Mouse (Mus musculus): ENCODE measurements at regions not wholly inside any gene's neighbourhood (a gene's known extent, or its start where the extent isn't known, plus 50 kb on each side); places are given as distances from the start of the nearest gene placed in this dataset.

GRCm38 (mm10) chr3:128298110-128298509, 402.0 kb upstream of the Fam241a start:
- Histone ChIP-seq H3K4me3 (ENCODE audit: low read depth, low read length) (no peak overlapping the region), H3K4me2 (replicated peaks; ENCODE audit: low read depth, low read length) (no peak overlapping the region), H3K27ac (ENCODE audit: low read depth, low read length) (no peak overlapping the region), H3K9ac (ENCODE audit: low read depth, low read length) (no peak overlapping the region), H3K27me3 (ENCODE audit: control insufficient read depth, insufficient read depth, low read length) (no peaks in the 10 kb centered on the region), H3K4me1 (replicated peaks; ENCODE audit: control insufficient read depth, insufficient read depth, low read length) (no peaks in the 10 kb centered on the region), H3K36me3 (ENCODE audit: control insufficient read depth, insufficient read depth, low read length) (no peaks in the 10 kb centered on the region), H3K9me3 (ENCODE audit: control insufficient read depth, low read length) (no peaks in the 10 kb centered on the region)
- WGBS: 85% methylated on average over 9 of the region's 9 CpGs
- no peak for ATAC-seq (ENCODE audit: low FRiP score)
- DNase-seq (ENCODE audit: low spot score): no peak

DNA sequence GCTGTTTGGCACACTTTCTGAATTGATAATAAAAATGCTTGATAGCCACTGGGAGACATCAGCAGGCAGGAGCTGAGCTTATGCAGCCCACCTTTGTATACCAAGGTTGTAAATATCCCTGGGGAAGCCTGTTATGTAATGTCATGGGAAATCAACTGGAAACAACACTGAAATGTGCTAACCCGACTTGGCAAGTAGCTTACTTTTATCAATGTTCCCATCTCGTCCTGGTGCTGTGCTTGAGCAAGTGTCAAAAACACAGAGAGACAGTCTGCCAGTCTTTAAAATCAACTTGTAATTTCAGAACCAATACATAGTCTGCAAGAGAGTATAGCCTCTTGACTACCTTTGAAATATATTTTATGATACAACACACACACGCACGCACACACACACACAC, 391.7 kb upstream of the Fam241a start:
- no peak for ATAC-seq (ENCODE audit: low FRiP score)
- Histone ChIP-seq H3K4me3 (ENCODE audit: low read depth, low read length) (no peak overlapping the region), H3K9ac (ENCODE audit: low read depth, low read length) (no peak overlapping the region), H3K27ac (ENCODE audit: low read depth, low read length) (no peak overlapping the region), H3K36me3 (ENCODE audit: control insufficient read depth, insufficient read depth, low read length) (no peaks in the 10 kb centered on the region), H3K4me1 (replicated peaks; ENCODE audit: control insufficient read depth, insufficient read depth, low read length) (no peaks in the 10 kb centered on the region), H3K4me2 (replicated peaks; ENCODE audit: low read depth, low read length) (no peak overlapping the region), H3K27me3 (ENCODE audit: control insufficient read depth, insufficient read depth, low read length) (no peaks in the 10 kb centered on the region), H3K9me3 (ENCODE audit: control insufficient read depth, low read length) (no peaks in the 10 kb centered on the region)
- 82% methylated on average over 4 of the region's 4 CpGs for WGBS
- no peak for DNase-seq (ENCODE audit: low spot score)

GRCm38 (mm10) chr3:128285214-128285613, 389.1 kb upstream of the Fam241a start:
- Histone ChIP-seq H3K9me3 (ENCODE audit: control insufficient read depth, low read length) (no peaks in the 10 kb centered on the region), H3K9ac (ENCODE audit: low read depth, low read length) (no peak overlapping the region), H3K4me3 (ENCODE audit: low read depth, low read length) (no peak overlapping the region), H3K36me3 (ENCODE audit: control insufficient read depth, insufficient read depth, low read length) (no peaks in the 10 kb centered on the region), H3K27ac (ENCODE audit: low read depth, low read length) (no peak overlapping the region), H3K27me3 (ENCODE audit: control insufficient read depth, insufficient read depth, low read length) (no peaks in the 10 kb centered on the region), H3K4me2 (replicated peaks; ENCODE audit: low read depth, low read length) (no peak overlapping the region), H3K4me1 (replicated peaks; ENCODE audit: control insufficient read depth, insufficient read depth, low read length) (no peaks in the 10 kb centered on the region)
- no peak for ATAC-seq (ENCODE audit: low FRiP score)
- DNase-seq (ENCODE audit: low spot score): no peak
- WGBS: 81% methylated on average over 6 of the region's 6 CpGs

GRCm38 (mm10) chr3:128280626-128281025, 384.5 kb upstream of the Fam241a start:
- Histone ChIP-seq H3K4me2 (replicated peaks; ENCODE audit: low read depth, low read length) (no peak overlapping the region), H3K9me3 (ENCODE audit: control insufficient read depth, low read length) (no peaks in the 10 kb centered on the region), H3K9ac (ENCODE audit: low read depth, low read length) (no peak overlapping the region), H3K4me1 (replicated peaks; ENCODE audit: control insufficient read depth, insufficient read depth, low read length) (no peaks in the 10 kb centered on the region), H3K4me3 (ENCODE audit: low read depth, low read length) (no peak overlapping the region), H3K27me3 (ENCODE audit: control insufficient read depth, insufficient read depth, low read length) (no peaks in the 10 kb centered on the region), H3K27ac (ENCODE audit: low read depth, low read length) (no peak overlapping the region), H3K36me3 (ENCODE audit: control insufficient read depth, insufficient read depth, low read length) (no peaks in the 10 kb centered on the region)
- DNase-seq (ENCODE audit: low spot score): no peak
- 92% methylated on average over 4 of the region's 4 CpGs for WGBS
- ATAC-seq (ENCODE audit: low FRiP score): no peak

DNA sequence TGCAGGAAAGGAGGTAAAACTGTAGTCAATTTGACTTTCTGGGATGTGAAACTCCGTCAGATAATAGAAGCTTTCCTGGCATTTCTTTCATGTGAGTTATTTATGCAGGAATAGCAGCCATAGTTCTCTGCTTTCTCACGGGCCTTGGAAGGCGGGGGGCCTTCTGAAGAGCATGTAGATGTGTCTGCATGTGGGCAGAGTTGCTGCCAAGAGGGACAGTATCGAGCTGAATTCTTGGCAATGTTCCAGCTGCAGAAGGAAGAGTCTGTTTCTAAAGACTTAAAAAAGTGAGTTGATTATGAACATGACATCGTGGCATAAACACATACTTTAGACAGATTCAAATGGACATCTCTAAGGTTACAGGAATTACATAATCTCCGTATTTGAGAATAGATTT, 374.5 kb upstream of the Fam241a start:
- no peak for DNase-seq (ENCODE audit: low spot score)
- Histone ChIP-seq H3K27ac (ENCODE audit: low read depth, low read length) (no peak overlapping the region), H3K9me3 (ENCODE audit: control insufficient read depth, low read length) (no peaks in the 10 kb centered on the region)

DNA sequence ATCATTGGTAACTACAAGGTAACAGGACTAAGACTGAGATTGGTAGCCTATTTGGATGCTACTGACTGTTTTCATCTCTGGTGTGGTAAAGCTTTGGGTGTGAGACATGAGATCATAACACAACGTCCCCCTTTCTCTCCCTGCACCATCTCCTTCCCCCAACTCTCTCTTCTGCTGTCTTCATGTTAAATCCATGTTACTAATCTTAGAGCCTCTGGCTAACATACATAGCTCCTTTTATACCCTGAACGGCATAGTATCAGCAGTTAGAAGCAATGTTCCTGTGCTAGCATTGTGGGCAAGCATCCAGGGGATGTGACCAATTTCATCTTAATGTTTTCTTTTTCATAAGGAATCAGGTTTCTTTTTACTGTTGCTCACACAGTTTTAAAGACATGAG, 365.1 kb upstream of the Fam241a start:
- no peaks in the 10 kb centered on the region for H3K27me3 ChIP-seq (ENCODE audit: control insufficient read depth, insufficient read depth, low read length)
- no peak overlapping the region for H3K4me2 ChIP-seq (replicated peaks; ENCODE audit: low read depth, low read length)
- H3K27ac ChIP-seq (ENCODE audit: low read depth, low read length): no peak overlapping the region
- H3K4me3 ChIP-seq (ENCODE audit: low read depth, low read length): no peak overlapping the region
- WGBS: 90% methylated on average over 2 of the region's 2 CpGs
- H3K4me1 ChIP-seq (replicated peaks; ENCODE audit: control insufficient read depth, insufficient read depth, low read length): no peaks in the 10 kb centered on the region
- H3K36me3 ChIP-seq (ENCODE audit: control insufficient read depth, insufficient read depth, low read length): no peaks in the 10 kb centered on the region
- no peaks in the 10 kb centered on the region for H3K9me3 ChIP-seq (ENCODE audit: control insufficient read depth, low read length)
- H3K9ac ChIP-seq (ENCODE audit: low read depth, low read length): no peak overlapping the region
- ATAC-seq (ENCODE audit: low FRiP score): no peak
- DNase-seq (ENCODE audit: low spot score): no peak

More for the DNA sequence above, 374.5 kb upstream of the Fam241a start:
- ATAC-seq (ENCODE audit: low FRiP score): no peak
- Histone ChIP-seq H3K27me3 (ENCODE audit: control insufficient read depth, insufficient read depth, low read length) (no peaks in the 10 kb centered on the region), H3K4me2 (replicated peaks; ENCODE audit: low read depth, low read length) (no peak overlapping the region), H3K4me1 (replicated peaks; ENCODE audit: control insufficient read depth, insufficient read depth, low read length) (no peaks in the 10 kb centered on the region; the same call in 1 of the 2 replicates), H3K9ac (ENCODE audit: low read depth, low read length) (no peak overlapping the region), H3K36me3 (ENCODE audit: control insufficient read depth, insufficient read depth, low read length) (no peaks in the 10 kb centered on the region), H3K4me3 (ENCODE audit: low read depth, low read length) (no peak overlapping the region)
- WGBS: 75% methylated on average over 6 of the region's 6 CpGs

GRCm38 (mm10) chr3:128247816-128248215, 351.7 kb upstream of the Fam241a start:
- ATAC-seq (ENCODE audit: low FRiP score): no peak
- Histone ChIP-seq H3K4me2 (replicated peaks; ENCODE audit: low read depth, low read length) (no peak overlapping the region), H3K4me3 (ENCODE audit: low read depth, low read length) (no peak overlapping the region), H3K9me3 (ENCODE audit: control insufficient read depth, low read length) (no peaks in the 10 kb centered on the region), H3K27me3 (ENCODE audit: control insufficient read depth, insufficient read depth, low read length) (no peaks in the 10 kb centered on the region), H3K27ac (ENCODE audit: low read depth, low read length) (no peak overlapping the region), H3K36me3 (ENCODE audit: control insufficient read depth, insufficient read depth, low read length) (no peaks in the 10 kb centered on the region), H3K9ac (ENCODE audit: low read depth, low read length) (no peak overlapping the region), H3K4me1 (replicated peaks; ENCODE audit: control insufficient read depth, insufficient read depth, low read length) (no peaks in the 10 kb centered on the region)
- DNase-seq (ENCODE audit: low spot score): peak; percentile 6
- 64% methylated on average over 2 of the region's 2 CpGs for WGBS

GRCm38 (mm10) chr3:128239813-128240421, 343.8 kb upstream of the Fam241a start:
- H3K4me3 ChIP-seq (ENCODE audit: low read depth, low read length): no peak overlapping the region
- DNase-seq (ENCODE audit: low spot score) (no peak), ATAC-seq (ENCODE audit: low FRiP score) (no peak)

GRCm38 (mm10) chr3:128230390-128230789, 334.3 kb upstream of the Fam241a start:
- no peaks in the 10 kb centered on the region for H3K4me1 ChIP-seq (replicated peaks; ENCODE audit: control insufficient read depth, insufficient read depth, low read length)
- no peak overlapping the region for H3K9ac ChIP-seq (ENCODE audit: low read depth, low read length)
- no peak overlapping the region for H3K4me2 ChIP-seq (replicated peaks; ENCODE audit: low read depth, low read length)
- no peak overlapping the region for H3K27ac ChIP-seq (ENCODE audit: low read depth, low read length)
- H3K4me3 ChIP-seq (ENCODE audit: low read depth, low read length): no peak overlapping the region
- 78% methylated on average over 5 of the region's 5 CpGs for WGBS
- DNase-seq (ENCODE audit: low spot score): no peak
- H3K9me3 ChIP-seq (ENCODE audit: control insufficient read depth, low read length): no peaks in the 10 kb centered on the region
- no peaks in the 10 kb centered on the region for H3K36me3 ChIP-seq (ENCODE audit: control insufficient read depth, insufficient read depth, low read length)
- no peak for ATAC-seq (ENCODE audit: low FRiP score)
- H3K27me3 ChIP-seq (ENCODE audit: control insufficient read depth, insufficient read depth, low read length): no peaks in the 10 kb centered on the region

More at GRCm38 (mm10) chr3:128239813-128240421, 343.8 kb upstream of the Fam241a start:
- no peak overlapping the region for H3K4me2 ChIP-seq (replicated peaks; ENCODE audit: low read depth, low read length)
- no peaks in the 10 kb centered on the region for H3K9me3 ChIP-seq (ENCODE audit: control insufficient read depth, low read length)
- WGBS: 90% methylated on average over 7 of the region's 7 CpGs
- no peaks in the 10 kb centered on the region for H3K36me3 ChIP-seq (ENCODE audit: control insufficient read depth, insufficient read depth, low read length)
- H3K27ac ChIP-seq (ENCODE audit: low read depth, low read length): no peak overlapping the region
- H3K4me1 ChIP-seq (replicated peaks; ENCODE audit: control insufficient read depth, insufficient read depth, low read length): no peaks in the 10 kb centered on the region
- no peaks in the 10 kb centered on the region for H3K27me3 ChIP-seq (ENCODE audit: control insufficient read depth, insufficient read depth, low read length)
- H3K9ac ChIP-seq (ENCODE audit: low read depth, low read length): no peak overlapping the region

Measured in hindbrain, embryonic 11.5 days (tissue).